ENCODE assay signal across 9 mouse cellular contexts in genomic region chr7:99357201-99357600, GRCm38 (mm10). TPM values are rescaled to one million over a fixed set of nuclear protein-coding genes. Genes with fewer than 3 reads are reported as not detected.
DNase-seq lines count a peak whose midpoint lies in the region; ATAC-seq and TF ChIP-seq lines count a peak whose summit lies in the region.
"Had no signal": no experiment of that assay in that cellular context is flagged by ENCODE, and none has a peak within 500 bp of the region (broad histone marks: within the 10 kb centered on the region; RNA-seq: fewer than 3 reads in every experiment).

No protein-coding gene starts in this region.

- peak; percentile 44 to 56 for DNase-seq in cerebellum, postnatal 10 days
- no peak for DNase-seq in cerebellum, adult 9-11 months
- no peak for DNase-seq in embryonic facial prominence, embryonic 14.5 days (ENCODE audit: low spot score)
- peak; percentile 58 for DNase-seq in kidney, adult 2 months
- peak; percentile 39 for DNase-seq in lung, postnatal 14 days
- no peak for DNase-seq in gastrocnemius, postnatal 25 days
- DNase-seq in embryo, embryonic 11 days: no peak

- TF ChIP-seq CTCF in kidney, adult 2 months (conservative IDR thresholded peaks at IDR 0.05; ENCODE audit: insufficient read depth, insufficient read length, low read depth, low read length): no peak

- H3K9me3 ChIP-seq in embryonic facial prominence, embryonic 14.5 days (ENCODE audit: control insufficient read depth, low read length): no peaks in the 10 kb centered on the region

- no peak for TF ChIP-seq POLR2A in kidney, adult 2 months (IDR thresholded peaks at IDR 0.05; ENCODE audit: low read depth, low read length)

- WGBS in embryonic facial prominence, embryonic 14.5 days: 56% methylated on average over 7 of the region's 7 CpGs
- WGBS in kidney, adult 2 months: 24% methylated on average over 7 of the region's 7 CpGs

- H3K27me3 ChIP-seq in embryonic facial prominence, embryonic 14.5 days (replicated peaks; ENCODE audit: control insufficient read depth, insufficient read depth, low read length): no peaks in the 10 kb centered on the region
- H3K27me3 ChIP-seq in kidney, adult 2 months (replicated peaks; ENCODE audit: control insufficient read depth, insufficient read depth, low read length): no peaks in the 10 kb centered on the region

- no peak for ATAC-seq in embryonic facial prominence, embryonic 14.5 days (ENCODE audit: low read depth)
- no peak for ATAC-seq in erythroblast, adult 5-6 weeks (replicated peaks; ENCODE audit: low FRiP score, poor library complexity, severe bottlenecking)

- peak overlapping the region; percentile 23; the same call in 1 of the 2 replicates for H3K9ac ChIP-seq in embryonic facial prominence, embryonic 14.5 days (ENCODE audit: low read depth, low read length)

- no peaks in the 10 kb centered on the region for H3K36me3 ChIP-seq in embryonic facial prominence, embryonic 14.5 days (ENCODE audit: control insufficient read depth, insufficient read depth, low read length)
- H3K36me3 ChIP-seq in kidney, adult 2 months (ENCODE audit: control insufficient read depth, insufficient read depth, low read length): no peaks in the 10 kb centered on the region

- peaks cover 49% of the 10 kb centered on the region for H3K4me1 ChIP-seq in embryonic facial prominence, embryonic 14.5 days (ENCODE audit: control insufficient read depth, insufficient read depth, low read length)
- H3K4me1 ChIP-seq in kidney, adult 2 months (ENCODE audit: control insufficient read depth, insufficient read depth, low read length): peaks cover 26% of the 10 kb centered on the region

- no peak overlapping the region for H3K4me3 ChIP-seq in embryonic facial prominence, embryonic 14.5 days (ENCODE audit: low read depth, low read length)
- H3K4me3 ChIP-seq in kidney, adult 2 months (ENCODE audit: insufficient read depth, low read depth, low read length): no peak overlapping the region

- peak overlapping the region; percentile 96 for H3K27ac ChIP-seq in embryonic facial prominence, embryonic 14.5 days (replicated peaks; ENCODE audit: low read depth, low read length)
- 0 out of 2 replicates have a peak overlapping the region, but pooled peaks have one; percentile 70 for H3K27ac ChIP-seq in kidney, adult 2 months (ENCODE audit: insufficient read depth, low read depth, low read length)
- H3K27ac ChIP-seq: macrophage had no signal

- H3K4me2 ChIP-seq in embryonic facial prominence, embryonic 14.5 days (ENCODE audit: low read depth, low read length): peak overlapping the region; percentile 47

RNA-seq across cellular contexts. Expression of gene Serpinh1, which starts 4.2 kb away (rescaled TPM):
- polyA plus RNA-seq in embryonic facial prominence, embryonic 14.5 days (2014; fragmentation: Nextera tagmentation; extraction: Ambion mirVana): 918 and 945 TPM in 2 replicates
- polyA plus RNA-seq in kidney, adult 2 months (2012; rRNA removed): 127 and 150 TPM in 2 replicates
- 100 to 1,000 TPM; 123 to 166 TPM for total RNA-seq in gastrocnemius, postnatal 25 days (2021)
- not detected in 2 replicates for total RNA-seq in erythroblast, adult 5-6 weeks (2015; ENCODE audit: low replicate concordance)
- 0.09 and 2.4 TPM in 2 replicates for total RNA-seq in erythroblast, adult 5-6 weeks (2017; ENCODE audit: low replicate concordance)

RNA-seq across cellular contexts. Expression of gene Gdpd5, which starts 24.0 kb away (rescaled TPM):
- 15.0 and 17.5 TPM in 2 replicates for polyA plus RNA-seq in embryonic facial prominence, embryonic 14.5 days (2014; fragmentation: Nextera tagmentation; extraction: Ambion mirVana)
- polyA plus RNA-seq in kidney, adult 2 months (2012; rRNA removed): 10.4 and 11.5 TPM in 2 replicates
- total RNA-seq in gastrocnemius, postnatal 25 days (2021): 1 to 10 TPM; 2.6 to 3.0 TPM
- total RNA-seq in erythroblast, adult 5-6 weeks (2015; ENCODE audit: low replicate concordance): not detected in 2 replicates
- total RNA-seq in erythroblast, adult 5-6 weeks (2017; ENCODE audit: low replicate concordance): 0.28 TPM in 1 of 2 replicates, not detected in the other

Comparison
In these comparisons a context has a peak if more than half of its experiments do, and no peak if none do; other contexts are left out.
1. DNase-seq: peak in cerebellum, postnatal 10 days (2 of 2), kidney, adult 2 months (single experiment) and lung, postnatal 14 days (single experiment); none in cerebellum, adult 9-11 months (single experiment), embryonic facial prominence, embryonic 14.5 days (single experiment), gastrocnemius, postnatal 25 days (single experiment) and embryo, embryonic 11 days (single experiment).
2. RNA of gene Serpinh1, which starts 4.2 kb away (total RNA-seq): 123 to 166 TPM in gastrocnemius, postnatal 25 days; 0.09 to 2.4 TPM in erythroblast, adult 5-6 weeks; every median in the first group is over 10 times any median in the second.